In the genomic region with DNA sequence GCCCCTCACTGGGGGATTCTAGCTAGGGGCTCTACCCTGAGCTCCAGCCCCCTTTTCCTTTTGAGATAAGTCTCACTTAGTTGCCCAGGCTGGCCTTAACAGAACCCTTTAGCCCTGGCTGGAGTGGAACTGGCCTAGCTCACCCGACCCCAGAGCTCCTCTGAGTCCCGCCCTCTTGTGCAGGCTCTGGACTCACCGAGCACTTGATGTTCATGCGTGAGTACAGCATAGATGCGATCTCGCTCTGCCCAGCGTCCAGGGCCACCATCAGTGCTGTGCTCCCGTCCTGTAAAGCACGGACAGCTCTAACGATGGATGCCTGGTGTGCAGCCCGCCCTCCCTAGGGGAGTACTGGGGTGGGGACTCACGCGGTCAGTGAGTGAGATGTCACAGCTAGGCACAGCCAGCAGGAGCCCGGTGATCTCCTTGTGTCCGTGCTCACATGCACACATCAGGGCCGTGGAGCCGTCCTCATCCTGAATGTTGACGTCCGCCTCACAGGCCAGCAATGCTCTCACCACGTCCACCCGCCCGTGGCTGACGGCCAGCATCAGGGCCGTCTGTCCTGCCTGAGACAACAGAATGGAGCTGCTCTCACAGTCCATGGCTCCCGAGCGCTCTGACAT, we compare ENCODE assay signal across 8 mouse cellular contexts. TPM values are rescaled to one million over a fixed set of nuclear protein-coding genes. Genes with fewer than 3 reads are reported as not detected.
DNase-seq lines count a peak whose midpoint lies in the region; ATAC-seq and TF ChIP-seq lines count a peak whose summit lies in the region.

No protein-coding gene starts in this region.

- no peak overlapping the region for H3K9ac ChIP-seq in hindbrain, embryonic 13.5 days
- H3K9ac ChIP-seq in hindbrain, embryonic 14.5 days, result no peak overlapping the region
- H3K9ac ChIP-seq in forebrain, embryonic 12.5 days, result no peak overlapping the region
- no peak overlapping the region for H3K9ac ChIP-seq in kidney, postnatal 0 days (ENCODE audit: low read depth, low read length)

- H3K36me3 ChIP-seq in hindbrain, embryonic 13.5 days, result peaks cover 4% of the 10 kb centered on the region; the same call in 1 of the 2 replicates
- no peaks in the 10 kb centered on the region for H3K36me3 ChIP-seq in hindbrain, embryonic 14.5 days (replicated peaks; ENCODE audit: control insufficient read depth, insufficient read depth)
- 0 out of 2 replicates have a peak, but pooled peaks cover 9% of the 10 kb centered on the region for H3K36me3 ChIP-seq in forebrain, embryonic 12.5 days (replicated peaks)
- H3K36me3 ChIP-seq in kidney, postnatal 0 days (ENCODE audit: insufficient read depth, low read length), result peaks cover 27% of the 10 kb centered on the region

- DNase-seq in hindbrain, embryonic 14.5 days (ENCODE audit: low spot score), result no peak
- peak; percentile 54 for DNase-seq in MN1 (ENCODE audit: low spot score)
- DNase-seq in kidney, postnatal 0 days (ENCODE audit: low spot score), result no peak
- no peak for DNase-seq in c-Kit-positive CD71-positive TER-119-positive erythroid progenitor cells, embryonic 14.5 days (ENCODE audit: low spot score)
- no peak for DNase-seq in layer of hippocampus, postnatal 25 days (ENCODE audit: extremely low spot score in 1 of 2, low spot score in 1 of 2)

- no peak overlapping the region for H3K4me3 ChIP-seq in hindbrain, embryonic 13.5 days
- no peak overlapping the region for H3K4me3 ChIP-seq in hindbrain, embryonic 14.5 days (replicated peaks; ENCODE audit: low read length)
- H3K4me3 ChIP-seq in forebrain, embryonic 12.5 days (replicated peaks), result no peak overlapping the region
- no peak overlapping the region for H3K4me3 ChIP-seq in kidney, postnatal 0 days (replicated peaks; ENCODE audit: low read depth, low read length)

- H3K27ac ChIP-seq in hindbrain, embryonic 13.5 days, result no peak overlapping the region
- H3K27ac ChIP-seq in hindbrain, embryonic 14.5 days, result no peak overlapping the region
- H3K27ac ChIP-seq in forebrain, embryonic 12.5 days, result peak overlapping the region; percentile 6; the same call in 1 of the 2 replicates
- H3K27ac ChIP-seq in kidney, postnatal 0 days, result peak overlapping the region; percentile 72

- peaks cover 15% of the 10 kb centered on the region for H3K4me1 ChIP-seq in hindbrain, embryonic 13.5 days (replicated peaks)
- H3K4me1 ChIP-seq in hindbrain, embryonic 14.5 days (replicated peaks; ENCODE audit: control insufficient read depth, insufficient read depth, low read length), result peaks cover 12% of the 10 kb centered on the region
- H3K4me1 ChIP-seq in forebrain, embryonic 12.5 days, result 0 out of 2 replicates have a peak, but pooled peaks cover 3% of the 10 kb centered on the region
- no peaks in the 10 kb centered on the region for H3K4me1 ChIP-seq in kidney, postnatal 0 days (replicated peaks; ENCODE audit: insufficient read depth, low read length)

- H3K4me2 ChIP-seq in hindbrain, embryonic 13.5 days, result no peak overlapping the region
- H3K4me2 ChIP-seq in hindbrain, embryonic 14.5 days (replicated peaks), result no peak overlapping the region
- no peak overlapping the region for H3K4me2 ChIP-seq in forebrain, embryonic 12.5 days
- H3K4me2 ChIP-seq in kidney, postnatal 0 days (ENCODE audit: low read length), result no peak overlapping the region

- H3K27me3 ChIP-seq in hindbrain, embryonic 13.5 days, result no peaks in the 10 kb centered on the region
- no peaks in the 10 kb centered on the region for H3K27me3 ChIP-seq in hindbrain, embryonic 14.5 days (ENCODE audit: control insufficient read depth, insufficient read depth, low read length)
- H3K27me3 ChIP-seq in forebrain, embryonic 12.5 days, result no peaks in the 10 kb centered on the region
- no peaks in the 10 kb centered on the region for H3K27me3 ChIP-seq in kidney, postnatal 0 days (ENCODE audit: insufficient read depth, low read length)

- no peak for TF ChIP-seq CTCF in kidney, postnatal 0 days (IDR thresholded peaks at IDR 0.05; ENCODE audit: low read depth)

- WGBS in hindbrain, embryonic 13.5 days, result 70% methylated on average over 26 of the region's 26 CpGs
- WGBS in hindbrain, embryonic 14.5 days, result 70% methylated on average over 26 of the region's 26 CpGs
- 81% methylated on average over 26 of the region's 26 CpGs for WGBS in forebrain, embryonic 12.5 days
- 65% methylated on average over 26 of the region's 26 CpGs for WGBS in kidney, postnatal 0 days

- 0 out of 2 replicates have a peak, but pooled peaks have one; percentile 25 for ATAC-seq in hindbrain, embryonic 13.5 days (ENCODE audit: low FRiP score)
- no peak; the same call in 1 of the 2 replicates for ATAC-seq in hindbrain, embryonic 14.5 days (ENCODE audit: low FRiP score)
- ATAC-seq in forebrain, embryonic 12.5 days (ENCODE audit: low FRiP score), result no peak
- ATAC-seq in kidney, postnatal 0 days (replicated peaks; ENCODE audit: low FRiP score, low read depth), result peak; percentile 37; the same call in 1 of the 2 replicates
- no peak for ATAC-seq in erythroid progenitor cell, adult 5-6 weeks (replicated peaks; ENCODE audit: low FRiP score, poor library complexity, severe bottlenecking)

- no peaks in the 10 kb centered on the region for H3K9me3 ChIP-seq in hindbrain, embryonic 13.5 days
- H3K9me3 ChIP-seq in hindbrain, embryonic 14.5 days (ENCODE audit: control insufficient read depth, low read length), result no peaks in the 10 kb centered on the region
- H3K9me3 ChIP-seq in forebrain, embryonic 12.5 days, result no peaks in the 10 kb centered on the region
- no peaks in the 10 kb centered on the region for H3K9me3 ChIP-seq in kidney, postnatal 0 days (replicated peaks; ENCODE audit: low read length)

RNA-seq across cellular contexts. Expression of a gene that starts 9.6 kb away (rescaled TPM):
- 22.0 and 26.4 TPM in 2 replicates for polyA plus RNA-seq in hindbrain, embryonic 13.5 days (2015; fragmentation: Nextera tagmentation; extraction: Ambion mirVana)
- polyA plus RNA-seq in hindbrain, embryonic 14.5 days (2014; fragmentation: Nextera tagmentation; extraction: Ambion mirVana), result 17.7 and 18.7 TPM in 2 replicates
- 112 and 118 TPM in 2 replicates for polyA plus RNA-seq in forebrain, embryonic 12.5 days (2016; fragmentation: Nextera tagmentation; extraction: Ambion mirVana)
- 55.1 and 61.1 TPM in 2 replicates for polyA plus RNA-seq in kidney, postnatal 0 days (2015; fragmentation: Nextera tagmentation; extraction: Ambion mirVana)
- total RNA-seq in layer of hippocampus, postnatal 25 days (2021), result 1 to 10 TPM; 1.1 to 2.5 TPM
- 40.7 and 50.7 TPM in 2 replicates for total RNA-seq in erythroid progenitor cell, adult 5-6 weeks (2015; ENCODE audit: low replicate concordance)
- total RNA-seq in erythroid progenitor cell, adult 5-6 weeks (2017; ENCODE audit: low replicate concordance), result 68.7 and 98.2 TPM in 2 replicates

RNA-seq across cellular contexts. Expression of a gene that starts 28.9 kb away (rescaled TPM):
- 4.7 and 5.0 TPM in 2 replicates for polyA plus RNA-seq in hindbrain, embryonic 13.5 days (2015; fragmentation: Nextera tagmentation; extraction: Ambion mirVana)
- 3.0 and 3.3 TPM in 2 replicates for polyA plus RNA-seq in hindbrain, embryonic 14.5 days (2014; fragmentation: Nextera tagmentation; extraction: Ambion mirVana)
- 6.1 and 6.2 TPM in 2 replicates for polyA plus RNA-seq in forebrain, embryonic 12.5 days (2016; fragmentation: Nextera tagmentation; extraction: Ambion mirVana)
- polyA plus RNA-seq in kidney, postnatal 0 days (2015; fragmentation: Nextera tagmentation; extraction: Ambion mirVana), result 10.1 and 10.3 TPM in 2 replicates
- total RNA-seq in layer of hippocampus, postnatal 25 days (2021), result 1 to 10 TPM; 6.3 to 7.4 TPM
- not detected in 2 replicates for total RNA-seq in erythroid progenitor cell, adult 5-6 weeks (2015; ENCODE audit: low replicate concordance)
- total RNA-seq in erythroid progenitor cell, adult 5-6 weeks (2017; ENCODE audit: low replicate concordance), result 0.51 TPM in 1 of 2 replicates, not detected in the other

RNA-seq across cellular contexts. Expression of a gene that starts 46.4 kb away (rescaled TPM):
- polyA plus RNA-seq in hindbrain, embryonic 13.5 days (2015; fragmentation: Nextera tagmentation; extraction: Ambion mirVana), result 12.4 and 15.6 TPM in 2 replicates
- polyA plus RNA-seq in hindbrain, embryonic 14.5 days (2014; fragmentation: Nextera tagmentation; extraction: Ambion mirVana), result 7.3 and 7.9 TPM in 2 replicates
- 34.1 and 40.3 TPM in 2 replicates for polyA plus RNA-seq in forebrain, embryonic 12.5 days (2016; fragmentation: Nextera tagmentation; extraction: Ambion mirVana)
- 16.9 and 19.6 TPM in 2 replicates for polyA plus RNA-seq in kidney, postnatal 0 days (2015; fragmentation: Nextera tagmentation; extraction: Ambion mirVana)
- total RNA-seq in layer of hippocampus, postnatal 25 days (2021), result 10 to 100 TPM; 20.5 to 20.7 TPM
- total RNA-seq in erythroid progenitor cell, adult 5-6 weeks (2015; ENCODE audit: low replicate concordance), result 2.5 and 3.6 TPM in 2 replicates
- 3.6 and 4.1 TPM in 2 replicates for total RNA-seq in erythroid progenitor cell, adult 5-6 weeks (2017; ENCODE audit: low replicate concordance)

Comparison
In these comparisons a context has a peak if more than half of its experiments do, and no peak if none do; other contexts are left out.
1. ATAC-seq: peak in hindbrain, embryonic 13.5 days (single experiment) and kidney, postnatal 0 days (single experiment); none in hindbrain, embryonic 14.5 days (single experiment), forebrain, embryonic 12.5 days (single experiment) and erythroid progenitor cell, adult 5-6 weeks (single experiment).
2. H3K27ac ChIP-seq: peak in forebrain, embryonic 12.5 days (single experiment) and kidney, postnatal 0 days (single experiment); none in hindbrain, embryonic 13.5 days (single experiment) and hindbrain, embryonic 14.5 days (single experiment).